Mouse (Mus musculus) hindbrain, embryonic 16.5 days (tissue): Measurements from ENCODE around the gene Pbp2. TPM values are rescaled to one million over a fixed set of nuclear protein-coding genes. Genes with fewer than 3 reads are reported as not detected.

Experiments
- ATAC-seq: fragments of 200-750 bp; cut with Nextera tagmentation; 2 replicates; pipeline ENCODE4 v1.8.0; 2017; ENCODE audit warnings: moderate TSS enrichment, moderate library complexity
- H3K27ac ChIP-seq: fragments of 300-500 bp; sonication (generic); 2 replicates; pipeline ENCODE4 v1.5.1; 2014; ENCODE audit warnings: low read depth, mild to moderate bottlenecking, control low read depth, low read length, moderate library complexity
- H3K27me3 ChIP-seq: fragments of 300-500 bp; sonication (generic); replicated peaks from 2 replicates; pipeline ENCODE4 v1.6.1; 2014; ENCODE audit warnings: low read length; ENCODE audit not compliant: control insufficient read depth, insufficient read depth
- H3K36me3 ChIP-seq: fragments of 300-500 bp; sonication (generic); 2 replicates; pipeline ENCODE4 v1.6.1; 2014; ENCODE audit warnings: mild to moderate bottlenecking, low read length, moderate library complexity, mixed read lengths; ENCODE audit not compliant: control insufficient read depth, insufficient read depth
- H3K4me1 ChIP-seq: fragments of 300-500 bp; sonication (generic); 2 replicates; pipeline ENCODE4 v1.6.1; 2014; ENCODE audit warnings: low read depth, low read length; ENCODE audit not compliant: control insufficient read depth, insufficient read depth
- H3K4me2 ChIP-seq: fragments of 300-500 bp; sonication (generic); 2 replicates; pipeline ENCODE4 v1.6.1; 2014; ENCODE audit warnings: mild to moderate bottlenecking, low read length, control low read depth, moderate library complexity
- H3K4me3 ChIP-seq: fragments of 300-500 bp; sonication (generic); 2 replicates; pipeline ENCODE4 v1.5.1; 2014; ENCODE audit warnings: mild to moderate bottlenecking, low read length, control low read depth, moderate library complexity
- H3K9ac ChIP-seq: fragments of 300-500 bp; sonication (generic); 2 replicates; pipeline ENCODE4 v1.6.1; 2014; ENCODE audit warnings: low read depth, mild to moderate bottlenecking, control low read depth, low read length, moderate library complexity
- H3K9me3 ChIP-seq: fragments of 300-500 bp; sonication (generic); 2 replicates; pipeline ENCODE4 v1.6.1; 2014; ENCODE audit warnings: mild to moderate bottlenecking, low read length, moderate library complexity; ENCODE audit not compliant: control insufficient read depth
- WGBS: fragments of 180-500 bp; shearing (Covaris S2); extraction: QIAGEN DNeasy Blood & Tissue Kit; methylation state at CpG from one replicate; pipeline ENCODE4 v1.1.7; 2014; 5-methylcytosine and 5-hydroxymethylcytosine counted together
- polyA plus RNA-seq: library from polyadenylated mRNA; unstranded; fragments of >200 nt; fragmentation: Nextera tagmentation; extraction: Ambion mirVana; gene quantifications from 2 replicates; pipeline ENCODE4 v1.2.1, GENCODE M21; 2015

Pbp2 gene
- polyA plus RNA-seq, 1 experiment from 2014 or later: not detected

DNA sequence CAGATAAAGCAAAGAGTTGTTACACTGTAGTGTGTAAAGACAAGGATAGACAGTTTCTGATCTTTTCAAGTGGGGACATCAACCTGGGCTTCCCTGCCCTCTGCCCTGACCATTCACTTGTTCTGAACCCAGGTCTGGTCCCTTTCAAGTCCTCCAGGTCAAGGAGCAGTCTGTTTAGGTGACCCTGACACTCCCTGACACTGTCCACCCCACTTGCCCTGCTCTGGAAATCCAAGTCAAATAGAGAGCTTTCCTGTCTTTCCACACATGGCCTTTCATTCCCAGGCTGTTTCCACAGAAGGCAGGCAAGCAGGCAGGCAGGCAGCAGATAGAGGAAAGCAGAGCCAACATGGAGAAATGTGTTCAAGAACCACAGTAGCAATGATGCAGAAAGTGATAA, 41.8 kb downstream of the Pbp2 start:
- Histone ChIP-seq H3K27me3 (no peaks in the 10 kb centered on the region), H3K27ac (no peak overlapping the region), H3K36me3 (no peaks in the 10 kb centered on the region), H3K9ac (no peak overlapping the region), H3K4me2 (no peak overlapping the region), H3K4me3 (no peak overlapping the region), H3K9me3 (no peaks in the 10 kb centered on the region; the same call in 1 of the 2 replicates), H3K4me1 (no peaks in the 10 kb centered on the region)
- no peak for ATAC-seq

DNA sequence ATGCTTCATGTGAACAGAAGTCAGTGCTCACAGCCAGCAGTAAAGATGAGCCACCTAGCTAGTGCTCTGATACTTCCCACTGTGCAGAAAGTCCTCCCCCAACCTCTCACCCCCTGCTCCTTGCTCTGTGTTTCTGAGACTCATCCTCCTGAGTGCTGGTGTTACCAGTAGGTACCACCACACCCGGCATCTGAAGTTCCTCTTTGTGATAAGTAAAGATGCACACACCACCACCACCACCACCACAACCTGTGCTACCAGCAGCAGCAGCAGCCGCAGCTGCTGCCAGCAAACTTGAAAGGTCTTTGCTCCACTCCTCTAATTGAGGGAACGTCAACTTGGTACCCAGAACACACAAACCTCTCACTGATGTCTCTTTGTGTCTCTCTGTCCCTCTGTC, 43.0 kb downstream of the Pbp2 start:
- Histone ChIP-seq H3K4me1 (no peaks in the 10 kb centered on the region), H3K4me2 (no peak overlapping the region), H3K27me3 (no peaks in the 10 kb centered on the region), H3K4me3 (no peak overlapping the region), H3K9ac (no peak overlapping the region), H3K27ac (no peak overlapping the region), H3K9me3 (no peaks in the 10 kb centered on the region; the same call in 1 of the 2 replicates), H3K36me3 (no peaks in the 10 kb centered on the region)
- no peak for ATAC-seq
- WGBS: 82% methylated on average over 3 of the region's 3 CpGs

DNA sequence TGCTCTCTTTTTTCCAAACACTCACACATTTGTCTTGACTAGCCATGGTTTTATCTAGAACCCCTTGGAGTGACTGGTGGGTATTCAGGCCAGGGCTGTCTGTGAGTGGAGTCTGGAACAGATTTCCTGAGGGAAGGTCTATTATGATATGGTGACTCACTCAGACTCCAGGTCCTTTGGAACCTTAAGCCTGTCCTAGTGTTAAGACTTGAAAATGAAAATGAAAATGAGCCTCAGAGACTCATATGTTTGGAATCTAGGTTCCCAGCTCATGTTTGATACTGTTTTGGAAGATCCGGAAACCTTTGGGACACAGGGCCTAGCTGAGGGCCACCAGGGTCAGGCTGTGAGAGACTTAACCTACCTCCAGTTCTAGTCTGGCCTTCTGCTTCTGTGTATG, 44.1 kb downstream of the Pbp2 start:
- H3K4me2 ChIP-seq: no peak overlapping the region
- WGBS: 100% methylated on average over 1 of the region's 1 CpGs
- no peaks in the 10 kb centered on the region for H3K4me1 ChIP-seq
- no peak overlapping the region for H3K9ac ChIP-seq
- H3K36me3 ChIP-seq: no peaks in the 10 kb centered on the region
- no peaks in the 10 kb centered on the region for H3K27me3 ChIP-seq
- no peak overlapping the region for H3K27ac ChIP-seq
- no peaks in the 10 kb centered on the region; the same call in 1 of the 2 replicates for H3K9me3 ChIP-seq
- no peak for ATAC-seq
- H3K4me3 ChIP-seq: no peak overlapping the region

DNA sequence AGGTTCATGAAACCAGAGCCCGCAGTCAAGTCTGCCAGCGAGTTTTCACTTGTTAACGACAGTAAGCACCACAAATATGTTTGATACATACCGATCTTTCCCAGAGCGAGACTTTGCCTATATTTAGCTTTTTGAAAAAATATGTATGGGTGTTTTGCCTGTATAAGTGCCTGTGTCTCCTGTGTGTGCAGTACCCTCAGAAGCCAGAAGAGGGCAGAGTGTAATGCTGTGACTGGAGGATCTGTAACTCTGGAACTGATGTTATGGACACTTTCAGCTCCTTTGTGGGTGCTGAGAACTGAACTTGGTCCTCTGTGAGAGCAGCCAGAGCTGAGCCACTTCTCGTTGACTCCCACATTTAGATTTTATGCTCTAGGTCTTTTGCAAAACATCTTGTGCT, 46.1 kb downstream of the Pbp2 start:
- no peak for ATAC-seq
- Histone ChIP-seq H3K9me3 (no peaks in the 10 kb centered on the region; the same call in 1 of the 2 replicates), H3K36me3 (no peaks in the 10 kb centered on the region), H3K27me3 (no peaks in the 10 kb centered on the region), H3K4me1 (no peaks in the 10 kb centered on the region), H3K4me3 (no peak overlapping the region), H3K27ac (no peak overlapping the region), H3K4me2 (no peak overlapping the region), H3K9ac (no peak overlapping the region)
- WGBS: 94% methylated on average over 6 of the region's 6 CpGs

DNA sequence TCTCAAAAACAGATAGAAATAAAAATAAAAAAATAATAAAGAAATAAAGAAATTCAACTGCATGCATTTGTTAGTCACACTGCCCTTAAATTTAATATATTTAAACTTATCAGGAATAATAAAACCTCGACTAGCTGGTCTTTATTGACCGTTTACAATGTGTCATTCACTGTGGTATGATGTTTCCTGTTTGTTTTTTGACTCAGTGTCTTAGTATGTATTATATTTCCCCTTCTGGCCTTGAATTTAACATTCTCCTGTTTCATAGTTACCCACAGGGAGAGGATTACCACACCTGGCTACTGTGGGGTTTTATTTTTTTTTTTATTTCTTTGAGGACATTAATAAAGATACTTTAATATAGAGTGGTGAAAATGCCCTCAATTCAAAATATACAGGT, 47.6 kb downstream of the Pbp2 start:
- no peaks in the 10 kb centered on the region; the same call in 1 of the 2 replicates for H3K9me3 ChIP-seq
- no peaks in the 10 kb centered on the region for H3K36me3 ChIP-seq
- H3K27ac ChIP-seq: no peak overlapping the region
- H3K9ac ChIP-seq: no peak overlapping the region
- H3K27me3 ChIP-seq: no peaks in the 10 kb centered on the region
- H3K4me2 ChIP-seq: no peak overlapping the region
- ATAC-seq: no peak
- no peaks in the 10 kb centered on the region for H3K4me1 ChIP-seq
- WGBS: 82% methylated on average over 2 of the region's 2 CpGs
- no peak overlapping the region for H3K4me3 ChIP-seq

- no peak for ATAC-seq
- Histone ChIP-seq H3K4me3 (no peak overlapping the region), H3K27me3 (no peaks in the 10 kb centered on the region), H3K36me3 (no peaks in the 10 kb centered on the region), H3K4me1 (no peaks in the 10 kb centered on the region), H3K4me2 (no peak overlapping the region), H3K9me3 (no peaks in the 10 kb centered on the region; the same call in 1 of the 2 replicates), H3K27ac (no peak overlapping the region), H3K9ac (no peak overlapping the region)
- WGBS: 91% methylated on average over 9 of the region's 9 CpGs
Measured at GRCm38 (mm10) chr6:135261124-135261523, 49.1 kb downstream of the Pbp2 start.

- no peak overlapping the region for H3K9ac ChIP-seq
- ATAC-seq: no peak
- H3K4me1 ChIP-seq: no peaks in the 10 kb centered on the region
- H3K4me2 ChIP-seq: no peak overlapping the region
- no peaks in the 10 kb centered on the region for H3K27me3 ChIP-seq
- no peak overlapping the region for H3K27ac ChIP-seq
- H3K4me3 ChIP-seq: no peak overlapping the region
- 92% methylated on average over 6 of the region's 6 CpGs for WGBS
- H3K9me3 ChIP-seq: no peaks in the 10 kb centered on the region; the same call in 1 of the 2 replicates
- H3K36me3 ChIP-seq: no peaks in the 10 kb centered on the region
Measured at GRCm38 (mm10) chr6:135260435-135260834, 49.8 kb downstream of the Pbp2 start.

Other genes starting within 250 kb of the Pbp2 start
- gene Gprc5a, start 244.8 kb downstream of the Pbp2 start, polyA plus RNA-seq: 0.24 and 0.28 TPM in 2 replicates
- not detected in 2 replicates for gene Gprc5d, start 192.1 kb downstream of the Pbp2 start, polyA plus RNA-seq
- gene Fam234b, start 112.4 kb downstream of the Pbp2 start, polyA plus RNA-seq: 110 and 120 TPM in 2 replicates
- gene Hebp1, start 112.4 kb downstream of the Pbp2 start, polyA plus RNA-seq: 5.9 and 9.4 TPM in 2 replicates
- gene Gsg1, start 56.1 kb downstream of the Pbp2 start, polyA plus RNA-seq: 0.13 and 0.17 TPM in 2 replicates
- 9.9 and 13.0 TPM in 2 replicates for gene Emp1, start 52.1 kb upstream of the Pbp2 start, polyA plus RNA-seq